Mouse (Mus musculus): ENCODE measurements around the gene Naa16. TPM values are rescaled to one million over a fixed set of nuclear protein-coding genes. Genes with fewer than 3 reads are reported as not detected.
"Not testable (repeated sequence)": the region's sequence is repeated elsewhere in the genome, so short reads cannot be mapped to it uniquely, and the experiment has no call there.

Naa16 gene
- 3.9 and 5.2 TPM in 2 replicates for total RNA-seq (2014; rRNA removed)
- polyA plus RNA-seq (2012; rRNA removed), result 2.0 and 2.2 TPM in 2 replicates

GRCm38 (mm10) chr14:79390265-79390926, at the start of gene Naa16:
Gene Naa16, minus strand, starts transcription at chr14:79390778.
- H3K36me3 ChIP-seq (ENCODE audit: control insufficient read depth, insufficient read depth, low read length), result peaks cover 8% of the 10 kb centered on the region
- H3K27ac ChIP-seq (replicated peaks; ENCODE audit: insufficient read depth, low read depth, low read length), result peak within 1 kb of the TSS; percentile 89
- peaks cover 7% of the 10 kb centered on the region; the same call in 1 of the 2 replicates for H3K79me2 ChIP-seq (ENCODE audit: control insufficient read depth, insufficient read depth, low read length)
- peak within 1 kb of the TSS; percentile 99 for H3K4me3 ChIP-seq (ENCODE audit: insufficient read depth, low read depth, low read length)
- H3K27me3 ChIP-seq (ENCODE audit: control insufficient read depth, insufficient read depth, low read length), result no peaks in the 10 kb centered on the region
- H3K9ac ChIP-seq (ENCODE audit: low read depth, low read length), result peak within 1 kb of the TSS; percentile 99
- TF ChIP-seq CTCF (IDR thresholded peaks at IDR 0.05; ENCODE audit: low read depth, low read length), result peak; percentile 40
- peak; percentile 54 for TF ChIP-seq POLR2A (IDR thresholded peaks at IDR 0.05; ENCODE audit: extremely low read depth, insufficient read depth, low read length)
- H3K4me1 ChIP-seq (ENCODE audit: control insufficient read depth, insufficient read depth, low read length), result peaks cover 6% of the 10 kb centered on the region; the same call in 1 of the 2 replicates
- WGBS, result under 1% methylated on average over 71 of the region's 71 CpGs
- peak; percentile 69 for DNase-seq (ENCODE audit: extremely low read depth, low read depth, low spot score)

GRCm38 (mm10) chr14:79434068-79434467, 43.5 kb upstream of the Naa16 start:
- no peak for DNase-seq (ENCODE audit: extremely low read depth, low read depth, low spot score)
- no peaks in the 10 kb centered on the region for H3K79me2 ChIP-seq (ENCODE audit: control insufficient read depth, insufficient read depth, low read length)
- WGBS, result 78% methylated on average over 1 of the region's 1 CpGs
- H3K4me1 ChIP-seq (ENCODE audit: control insufficient read depth, insufficient read depth, low read length), result peaks cover 1% of the 10 kb centered on the region; the same call in 1 of the 2 replicates
- TF ChIP-seq POLR2A (IDR thresholded peaks at IDR 0.05; ENCODE audit: extremely low read depth, insufficient read depth, low read length), result no peak
- TF ChIP-seq CTCF (IDR thresholded peaks at IDR 0.05; ENCODE audit: low read depth, low read length), result no peak
- no peak overlapping the region for H3K4me3 ChIP-seq (ENCODE audit: insufficient read depth, low read depth, low read length)
- H3K36me3 ChIP-seq (ENCODE audit: control insufficient read depth, insufficient read depth, low read length), result no peaks in the 10 kb centered on the region
- no peak overlapping the region for H3K27ac ChIP-seq (replicated peaks; ENCODE audit: insufficient read depth, low read depth, low read length)
- H3K9ac ChIP-seq (ENCODE audit: low read depth, low read length), result no peak overlapping the region
- H3K27me3 ChIP-seq (ENCODE audit: control insufficient read depth, insufficient read depth, low read length), result no peaks in the 10 kb centered on the region

GRCm38 (mm10) chr14:79426730-79427365, 36.3 kb upstream of the Naa16 start:
- WGBS, result 62% methylated on average over 11 of the region's 59 CpGs
- H3K27ac ChIP-seq (replicated peaks; ENCODE audit: insufficient read depth, low read depth, low read length), result peak overlapping the region; percentile 55
- H3K79me2 ChIP-seq (ENCODE audit: control insufficient read depth, insufficient read depth, low read length); DNase-seq (ENCODE audit: extremely low read depth, low read depth, low spot score); H3K4me1 ChIP-seq (ENCODE audit: control insufficient read depth, insufficient read depth, low read length); H3K27me3 ChIP-seq (ENCODE audit: control insufficient read depth, insufficient read depth, low read length); H3K36me3 ChIP-seq (ENCODE audit: control insufficient read depth, insufficient read depth, low read length): not testable (repeated sequence)
- peak overlapping the region; percentile 63 for H3K9ac ChIP-seq (ENCODE audit: low read depth, low read length)
- peak overlapping the region; percentile 58 for H3K4me3 ChIP-seq (ENCODE audit: insufficient read depth, low read depth, low read length)

GRCm38 (mm10) chr14:79425979-79426729, 35.6 kb upstream of the Naa16 start, which contains the start of gene Kbtbd7:
Gene Kbtbd7, plus strand, starts transcription at chr14:79426511.
- Histone ChIP-seq H3K36me3 (ENCODE audit: control insufficient read depth, insufficient read depth, low read length) (peaks cover 5% of the 10 kb centered on the region), H3K4me1 (ENCODE audit: control insufficient read depth, insufficient read depth, low read length) (peaks cover 8% of the 10 kb centered on the region), H3K27me3 (ENCODE audit: control insufficient read depth, insufficient read depth, low read length) (no peaks in the 10 kb centered on the region), H3K27ac (replicated peaks; ENCODE audit: insufficient read depth, low read depth, low read length) (peak within 1 kb of the TSS; percentile 55), H3K79me2 (ENCODE audit: control insufficient read depth, insufficient read depth, low read length) (no peaks in the 10 kb centered on the region; the same call in 1 of the 2 replicates), H3K4me3 (ENCODE audit: insufficient read depth, low read depth, low read length) (peak within 1 kb of the TSS; percentile 58), H3K9ac (ENCODE audit: low read depth, low read length) (peak within 1 kb of the TSS; percentile 63)
- no peak for TF ChIP-seq CTCF (IDR thresholded peaks at IDR 0.05; ENCODE audit: low read depth, low read length)
- TF ChIP-seq POLR2A (IDR thresholded peaks at IDR 0.05; ENCODE audit: extremely low read depth, insufficient read depth, low read length), result peak; percentile 39; the same call in 1 of the 2 replicates
- DNase-seq (ENCODE audit: extremely low read depth, low read depth, low spot score), result peak; percentile 90
- under 1% methylated on average over 44 of the region's 44 CpGs for WGBS

- Histone ChIP-seq H3K27ac (replicated peaks; ENCODE audit: insufficient read depth, low read depth, low read length) (no peak overlapping the region), H3K4me3 (ENCODE audit: insufficient read depth, low read depth, low read length) (no peak overlapping the region), H3K79me2 (ENCODE audit: control insufficient read depth, insufficient read depth, low read length) (no peaks in the 10 kb centered on the region), H3K9ac (ENCODE audit: low read depth, low read length) (no peak overlapping the region), H3K27me3 (ENCODE audit: control insufficient read depth, insufficient read depth, low read length) (no peaks in the 10 kb centered on the region), H3K36me3 (ENCODE audit: control insufficient read depth, insufficient read depth, low read length) (peaks cover 22% of the 10 kb centered on the region), H3K4me1 (ENCODE audit: control insufficient read depth, insufficient read depth, low read length) (no peaks in the 10 kb centered on the region)
- WGBS, result 88% methylated on average over 20 of the region's 20 CpGs
- no peak for DNase-seq (ENCODE audit: extremely low read depth, low read depth, low spot score)
- TF ChIP-seq CTCF (IDR thresholded peaks at IDR 0.05; ENCODE audit: low read depth, low read length) (no peak), POLR2A (IDR thresholded peaks at IDR 0.05; ENCODE audit: extremely low read depth, insufficient read depth, low read length) (no peak)
Measured at GRCm38 (mm10) chr14:79420083-79420685, 29.6 kb upstream of the Naa16 start.

All from liver, adult 2 months (tissue).